Mouse (Mus musculus) NIH3T3 (cell line): ENCODE measurements at regions not wholly inside any gene's neighbourhood (a gene's known extent, or its start where the extent isn't known, plus 50 kb on each side); places are given as distances from the start of the nearest gene placed in this dataset.

ENCODE experiments used
- DNase-seq: peaks from one replicate; pipeline ENCODE4 v3.0.0-alpha.2; 2012; ENCODE audit warnings: low read depth

- DNase-seq = no peak
These were observed 154.7 kb upstream of the Tox3 start for GRCm38 (mm10) chr8:90502879-90503278.

- DNase-seq = no peak
These were observed 151.2 kb upstream of the Tox3 start for GRCm38 (mm10) chr8:90499315-90499714.

- DNase-seq = peak; percentile 17
These were observed 148.6 kb upstream of the Tox3 start for GRCm38 (mm10) chr8:90496658-90497163.

GRCm38 (mm10) chr8:90495943-90496371 lies 147.8 kb upstream of the Tox3 start:
- no peak for DNase-seq

GRCm38 (mm10) chr8:90492521-90493225 lies 144.5 kb upstream of the Tox3 start:
- peak; percentile 70 for DNase-seq

- DNase-seq = no peak
These were observed 143.5 kb upstream of the Tox3 start for GRCm38 (mm10) chr8:90491691-90492090.

DNA sequence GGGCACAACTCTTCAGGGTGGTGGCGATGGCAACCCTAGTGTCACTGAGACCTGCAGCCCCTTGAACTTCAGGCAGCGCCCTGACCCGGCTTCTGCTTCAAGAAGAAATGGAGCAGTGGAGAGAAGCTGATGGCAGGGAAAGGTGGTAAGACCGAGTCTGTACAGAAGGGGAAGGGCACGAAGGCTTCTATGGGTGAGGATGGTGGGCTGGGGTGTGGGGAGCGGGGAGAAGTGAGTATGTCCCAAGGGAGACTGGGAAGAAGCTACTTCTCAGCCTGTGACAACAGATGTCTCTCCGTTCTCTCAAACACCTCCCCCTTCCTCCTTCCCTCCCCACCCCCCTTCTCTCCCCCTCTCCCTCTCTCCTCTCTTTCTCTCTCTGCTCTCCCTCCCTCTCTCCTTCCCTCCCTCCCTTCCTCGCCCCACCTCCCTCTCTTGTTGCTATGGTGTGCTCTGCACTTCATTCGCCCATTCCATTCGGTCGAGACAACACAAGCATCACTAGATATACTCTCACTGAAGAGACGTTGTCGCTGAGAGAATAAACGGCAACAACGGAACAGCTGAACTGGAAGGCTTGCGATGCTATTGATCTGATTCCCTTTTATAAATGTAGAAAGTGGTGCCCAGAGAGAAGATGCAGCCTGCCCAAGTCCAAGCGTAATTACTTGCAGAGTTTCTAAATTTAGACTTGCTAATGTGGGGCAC lies 142.7 kb upstream of the Tox3 start:
- no peak for DNase-seq

DNA sequence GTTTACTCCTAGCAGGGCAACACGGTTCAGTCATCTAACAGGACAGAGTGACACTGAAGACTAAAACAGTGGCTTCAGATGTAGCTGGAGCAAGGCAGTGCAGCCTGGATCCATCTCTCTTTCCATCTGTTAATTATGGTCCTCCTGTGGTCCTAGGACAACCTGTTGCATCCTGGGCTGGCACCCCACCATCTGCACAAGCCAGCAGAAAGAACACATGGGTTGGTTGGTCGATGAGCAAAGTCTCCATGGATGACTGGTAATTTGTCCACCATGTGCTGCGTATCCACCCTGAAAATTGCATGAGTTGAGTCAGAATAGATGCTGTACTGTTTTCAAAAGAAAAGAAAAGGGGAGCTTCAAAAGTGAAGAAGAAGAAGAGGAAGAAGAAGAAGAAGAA lies 138.4 kb upstream of the Tox3 start:
- DNase-seq = no peak

DNA sequence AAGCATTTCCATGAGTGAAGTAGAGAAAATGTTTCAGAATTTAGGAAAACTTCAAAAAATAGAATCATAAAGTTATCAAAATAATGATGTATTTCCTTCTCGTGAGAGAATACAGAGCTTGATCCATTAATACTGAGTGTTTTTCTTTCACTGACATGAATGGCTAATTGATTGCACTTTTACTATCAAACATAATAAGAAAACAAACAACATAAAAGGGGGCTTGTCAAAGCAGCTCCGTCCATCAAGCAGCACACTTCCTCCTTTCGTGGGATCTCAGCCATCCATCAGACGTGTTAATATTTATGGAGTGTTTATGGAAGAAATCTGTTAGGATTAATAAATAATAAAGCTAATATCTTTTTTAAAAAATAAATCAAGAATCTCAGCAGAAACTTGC lies 130.0 kb upstream of the Tox3 start:
- no peak for DNase-seq

GRCm38 (mm10) chr8:90474066-90474465 lies 125.9 kb upstream of the Tox3 start:
- no peak for DNase-seq

GRCm38 (mm10) chr8:90470826-90471225 lies 122.7 kb upstream of the Tox3 start:
- no peak for DNase-seq

GRCm38 (mm10) chr8:90463708-90464107 lies 115.6 kb upstream of the Tox3 start:
- DNase-seq = no peak

DNA sequence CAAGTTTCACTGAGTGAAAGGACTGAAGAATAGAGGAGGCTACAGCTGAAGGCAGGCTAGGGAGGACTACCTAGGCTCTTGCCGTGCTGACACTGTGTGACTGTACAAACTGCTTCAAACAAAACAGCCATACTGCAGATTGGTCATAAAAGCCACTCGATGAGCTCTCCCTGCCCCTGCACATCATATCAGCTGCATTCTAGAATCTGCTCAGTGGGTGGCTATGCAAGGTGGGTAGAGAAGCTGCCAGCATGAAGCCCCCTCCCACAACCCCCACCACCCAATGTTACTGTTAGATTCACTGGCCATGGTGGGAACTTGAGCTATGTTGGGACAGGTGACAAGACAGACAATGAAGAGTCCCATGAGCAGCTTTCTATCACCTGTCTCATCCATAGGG lies 107.2 kb upstream of the Tox3 start:
- DNase-seq = no peak

DNA sequence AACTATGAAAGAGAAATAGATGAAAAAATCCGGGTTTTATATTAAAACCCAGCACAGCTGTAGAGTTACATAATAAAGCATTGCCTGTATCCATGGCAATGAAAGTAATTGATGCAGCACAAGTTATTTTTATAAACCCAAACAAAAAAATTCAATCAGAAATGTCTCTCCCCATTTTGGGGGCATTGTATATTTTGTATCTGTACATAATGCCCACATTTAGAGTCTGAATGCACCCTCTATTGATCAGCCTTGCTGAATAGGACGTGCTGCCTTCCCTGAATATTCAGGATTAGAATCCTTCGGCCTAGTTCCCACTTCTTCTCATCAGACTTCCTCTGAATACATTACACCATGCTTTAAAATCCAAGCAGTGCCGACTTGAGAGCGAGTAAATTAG lies 106.0 kb upstream of the Tox3 start:
- DNase-seq = no peak

- no peak for DNase-seq
These were observed 93.1 kb upstream of the Tox3 start for GRCm38 (mm10) chr8:90441058-90441851.

- no peak for DNase-seq
These were observed 65.9 kb upstream of the Tox3 start for GRCm38 (mm10) chr8:90414021-90414420.
